Mouse (Mus musculus): ENCODE data around the gene Tefm.

Tefm gene

GRCm38 (mm10) chr11:80090555-80091164, 51.3 kb downstream of the Tefm start:
- DNase-seq (ENCODE audit: low spot score in 2 of 2) = no peak

GRCm38 (mm10) chr11:80089817-80090214, 52.2 kb downstream of the Tefm start:
- DNase-seq (ENCODE audit: low spot score in 2 of 2) = no peak

GRCm38 (mm10) chr11:80088917-80089816, 52.8 kb downstream of the Tefm start, which contains the start of gene Atad5:
Gene Atad5, plus strand, starts transcription at chr11:80089400.
- DNase-seq (ENCODE audit: low spot score in 2 of 2) = peak; percentile 79 to 90

GRCm38 (mm10) chr11:80086844-80087243, 55.1 kb downstream of the Tefm start:
- DNase-seq (ENCODE audit: low spot score in 2 of 2) = peak; percentile 77 to 93
